Mouse (Mus musculus): ENCODE data around the gene Card10. TPM values are rescaled to one million over a fixed set of nuclear protein-coding genes. Genes with fewer than 3 reads are reported as not detected.

Gene Card10
- polyA plus RNA-seq, 1 experiment from 2014 or later = not detected

Other genes starting within 250 kb of the Card10 start
- 169 to 717 TPM (median 258 TPM) in 3 replicates for gene Rac2, start 230.3 kb downstream of the Card10 start, polyA plus RNA-seq (2018)
- 240 to 319 TPM (median 275 TPM) in 3 replicates for gene Cyth4, start 206.0 kb downstream of the Card10 start, polyA plus RNA-seq (2018)
- gene Elfn2, start 84.3 kb downstream of the Card10 start, polyA plus RNA-seq (2018) = not detected in 3 replicates
- 0.69 to 5.4 TPM (median 1.8 TPM) in 3 replicates for gene Mfng, start 29.6 kb downstream of the Card10 start, polyA plus RNA-seq (2018)
- gene Cdc42ep1, start 39.6 kb upstream of the Card10 start, polyA plus RNA-seq (2018) = not detected in 3 replicates
- not detected in 3 replicates for gene Lgals2, start 52.5 kb upstream of the Card10 start, polyA plus RNA-seq (2018)
- 54.0 to 74.5 TPM (median 65.4 TPM) in 3 replicates for gene Gga1, start 74.1 kb upstream of the Card10 start, polyA plus RNA-seq (2018)
- 0.25 to 0.59 TPM in 2 of 3 replicates, not detected in the other for gene Gm49510, start 96.6 kb upstream of the Card10 start, polyA plus RNA-seq (2018)
- gene Sh3bp1, start 96.7 kb upstream of the Card10 start, polyA plus RNA-seq (2018) = 67.4 to 90.3 TPM (median 70.9 TPM) in 3 replicates
- gene Pdxp, start 110.9 kb upstream of the Card10 start, polyA plus RNA-seq (2018) = 0.13 to 1.2 TPM (median 0.70 TPM) in 3 replicates
- gene Lgals1, start 123.7 kb upstream of the Card10 start, polyA plus RNA-seq (2018) = 1,502 to 3,219 TPM (median 3,114 TPM) in 3 replicates
- gene Nol12, start 131.9 kb upstream of the Card10 start, polyA plus RNA-seq (2018) = 18.3 to 26.2 TPM (median 18.5 TPM) in 3 replicates
- 27.0 to 38.5 TPM (median 29.5 TPM) in 3 replicates for gene Triobp, start 144.7 kb upstream of the Card10 start, polyA plus RNA-seq (2018)
- gene H1f0, start 225.4 kb upstream of the Card10 start, polyA plus RNA-seq (2018) = 47.1 to 75.1 TPM (median 48.4 TPM) in 3 replicates
- not detected in 3 replicates for gene Galr3, start 238.8 kb upstream of the Card10 start, polyA plus RNA-seq (2018)

Data from macrophage (primary cell).